Mouse (Mus musculus) E14TG2a.4 (cell line): ENCODE data around the gene Rpl6.

Experiments
- CTCF ChIP-seq: conservative IDR thresholded peaks from 2 replicates; pipeline ENCODE4 v1.5.1; 2014; ENCODE audit warnings: low read length
- POU5F1 ChIP-seq: IDR thresholded peaks from 2 replicates; pipeline ENCODE4 v1.6.1; 2014; ENCODE audit warnings: low read length, borderline replicate concordance

- TF ChIP-seq CTCF (no peak), POU5F1 (no peak)
Measured at GRCm38 (mm10) chr5:121245201-121245600, 40.9 kb downstream of the Rpl6 start.
